Mouse (Mus musculus) frontal cortex, postnatal 25 days (tissue): Measurements from ENCODE around the gene Sgsh.
A peak's percentile ranks its signal among the peaks of the same experiment; 100 is the strongest.
"Not testable (repeated sequence)": the region's sequence is repeated elsewhere in the genome, so short reads cannot be mapped to it uniquely, and the experiment has no call there.

ENCODE experiments used
- DNase-seq, 2 experiments: peaks; one replicate each; pipeline ENCODE4 v3.0.0; 2022; ENCODE audit warnings: low spot score in 2 of 2

Gene Sgsh

GRCm38 (mm10) chr11:119355443-119356385 is at the start of gene Sgsh, which contains the start of gene Slc26a11:
Gene Sgsh (minus strand): TSS chr11:119355536.
Gene Slc26a11 (plus strand): TSS chr11:119355557.
- peak; percentile 41 to 54 for DNase-seq

DNA sequence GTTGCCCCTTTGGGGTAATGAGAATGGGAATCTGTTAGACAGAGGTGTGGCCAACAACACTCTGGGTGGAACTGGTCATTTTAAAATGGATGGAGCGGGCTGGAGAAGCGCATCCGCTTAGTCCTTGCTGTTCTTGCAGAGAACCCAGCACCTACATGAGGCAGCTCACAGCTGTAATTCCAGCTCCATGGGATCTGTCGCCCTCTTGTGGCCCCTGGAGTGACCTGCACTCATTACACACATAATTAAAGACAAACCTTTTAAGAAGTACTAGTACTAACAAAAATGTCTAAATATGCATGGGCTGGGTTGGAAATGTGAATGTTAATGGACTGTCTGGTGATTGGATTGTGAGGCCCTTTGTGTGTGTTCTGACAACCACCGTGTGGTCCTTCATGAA is 49.3 kb upstream of the Sgsh start:
- no peak for DNase-seq

- DNase-seq, result no peak
These were observed 47.3 kb upstream of the Sgsh start for GRCm38 (mm10) chr11:119402501-119403160.

DNA sequence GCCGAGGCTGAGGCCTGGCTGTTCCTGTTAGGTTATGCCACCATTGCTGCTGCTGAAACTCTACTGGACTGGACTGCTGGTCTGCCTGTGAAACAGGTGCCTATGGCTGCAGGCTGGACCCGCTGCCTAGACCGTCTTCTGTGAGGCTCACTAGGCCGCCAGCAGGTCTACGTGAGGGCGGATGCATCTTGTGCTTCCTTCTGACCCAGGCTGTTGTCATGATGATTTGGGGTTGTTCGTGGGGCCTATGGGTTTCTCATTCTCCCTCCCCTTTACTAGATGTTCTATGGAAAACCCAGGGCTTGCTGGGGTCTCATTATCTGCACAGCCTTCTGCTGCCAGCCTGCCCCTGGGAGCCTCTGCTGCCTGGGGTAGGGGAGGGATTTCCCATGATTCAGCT is 41.1 kb upstream of the Sgsh start:
- no peak for DNase-seq

GRCm38 (mm10) chr11:119395931-119396330 is 40.6 kb upstream of the Sgsh start:
- no peak for DNase-seq

DNA sequence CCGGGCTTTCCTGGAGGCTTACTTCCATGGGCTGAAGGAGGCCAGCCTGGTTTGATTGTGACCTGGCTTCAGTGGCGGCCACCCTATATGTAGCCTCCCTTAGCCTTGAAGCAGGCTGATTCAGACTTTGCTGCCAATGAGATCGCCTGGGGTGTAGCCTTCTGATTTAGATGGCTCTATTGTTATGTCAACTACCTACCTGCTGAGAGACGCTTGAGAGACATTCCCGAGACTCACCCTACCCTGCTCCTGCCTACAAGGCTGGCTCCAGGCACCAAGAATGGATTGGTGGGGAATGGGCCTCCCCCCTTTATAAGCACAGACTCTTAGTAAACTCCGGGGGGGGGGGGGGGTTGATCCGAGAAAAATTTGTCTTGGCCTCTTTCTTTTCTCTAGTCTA is 40.1 kb upstream of the Sgsh start:
- no peak for DNase-seq

DNA sequence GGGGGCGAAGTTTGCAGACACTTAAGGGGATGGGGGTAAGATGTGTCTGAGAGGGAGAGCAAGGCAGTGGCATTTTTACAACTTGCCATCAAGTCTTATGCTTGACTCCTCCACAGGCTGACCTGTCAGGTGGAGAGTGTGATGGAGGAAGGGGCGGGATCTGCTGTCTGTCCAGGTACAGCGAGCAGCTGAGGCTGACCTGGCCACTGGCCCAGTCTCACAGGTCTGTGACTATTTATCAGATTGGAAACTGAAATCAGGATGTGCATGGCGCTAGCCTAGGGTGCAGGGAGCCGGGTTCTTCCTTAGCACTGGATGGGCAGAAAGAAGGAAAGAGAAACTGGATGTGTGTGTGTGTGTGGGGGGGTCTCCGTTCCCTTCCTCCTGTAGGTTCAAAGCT is 38.9 kb upstream of the Sgsh start:
- DNase-seq, result no peak

DNA sequence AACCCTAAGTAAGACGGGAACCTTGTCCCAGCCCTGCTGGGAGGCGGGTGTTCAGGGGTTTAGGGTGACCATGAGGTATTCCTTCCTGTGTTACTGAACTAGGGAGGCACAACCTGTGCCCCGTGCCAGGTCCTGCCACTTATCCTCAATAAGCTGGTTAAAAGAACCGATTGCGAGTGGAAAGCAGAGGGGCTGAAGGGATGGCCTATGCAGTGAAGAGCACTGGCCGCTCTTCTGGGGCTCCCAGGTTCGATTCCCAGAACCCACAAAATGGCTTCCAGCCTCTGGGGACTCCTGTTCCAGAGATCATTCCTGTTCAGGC is 38.1 kb upstream of the Sgsh start:
- DNase-seq, result no peak

DNA sequence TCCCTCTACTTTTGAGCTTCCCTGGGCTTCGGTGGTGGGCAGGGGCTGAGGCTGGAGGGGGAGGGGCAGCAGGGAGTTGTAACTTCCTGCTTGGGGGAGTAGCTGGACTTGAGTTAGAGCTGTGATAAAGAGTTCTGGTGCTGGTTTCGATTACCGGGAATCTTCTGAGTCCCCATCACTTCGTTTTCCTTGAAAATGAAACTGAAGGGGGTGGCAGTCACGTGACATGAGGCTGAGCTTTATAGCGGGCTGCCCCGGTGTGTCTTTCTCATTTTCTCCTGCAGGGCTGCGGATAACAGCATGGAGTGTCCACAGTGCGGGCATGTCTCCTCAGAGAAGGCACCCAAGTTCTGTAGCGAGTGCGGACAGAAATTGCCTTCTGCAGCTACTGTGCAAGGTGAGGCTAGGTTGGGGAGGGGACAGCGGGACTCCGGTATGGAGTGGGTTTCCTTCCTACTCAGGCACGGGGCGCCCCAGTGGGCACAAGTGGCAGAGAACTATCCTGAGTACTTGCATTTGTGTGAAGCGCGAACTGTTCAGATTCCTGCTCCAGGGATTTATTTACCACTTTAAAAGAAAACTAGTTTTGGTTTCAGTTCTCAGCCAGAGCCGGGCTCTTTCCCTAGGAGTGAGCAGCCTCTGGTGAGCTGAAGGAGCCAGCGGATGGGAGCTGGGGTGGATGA is 37.6 kb upstream of the Sgsh start, which contains the start of gene Rnf213:
TSS of gene Rnf213 (plus strand) at position 301 of the 683 bp plus-strand sequence.
- peak in 1 of 2 experiments; percentile 9 for DNase-seq

GRCm38 (mm10) chr11:119392001-119392614 is 36.8 kb upstream of the Sgsh start:
- no peak for DNase-seq

DNA sequence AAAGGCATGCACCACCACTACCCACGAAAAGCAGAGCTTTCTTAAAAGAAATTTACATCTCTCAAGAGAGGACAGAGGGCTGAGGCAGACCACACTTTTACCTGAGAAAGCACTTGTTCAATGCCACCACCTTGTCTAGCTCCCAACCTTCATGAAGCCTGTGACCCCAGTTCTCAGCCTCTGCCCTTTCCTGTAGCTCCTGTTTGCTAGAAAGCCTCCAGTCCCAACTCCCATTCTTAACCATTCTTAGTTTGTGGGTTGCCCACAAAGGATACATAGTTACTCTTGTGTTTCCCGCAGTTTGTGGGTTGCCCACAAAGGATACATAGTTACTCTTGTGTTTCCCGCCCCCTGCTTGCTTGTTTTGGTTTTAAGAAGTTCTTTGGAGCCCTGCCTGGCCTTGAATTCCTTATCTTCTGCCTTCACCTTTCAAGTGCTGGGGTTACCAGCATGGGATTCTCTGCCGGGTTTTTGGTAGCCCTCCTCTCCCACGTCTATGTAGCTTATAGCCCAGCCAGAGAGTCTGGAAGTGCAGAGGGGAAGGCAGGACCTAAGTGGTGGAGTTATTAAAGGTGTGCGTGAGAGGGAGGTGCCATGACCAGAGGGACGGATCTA is 36.2 kb upstream of the Sgsh start:
- no peak for DNase-seq

DNA sequence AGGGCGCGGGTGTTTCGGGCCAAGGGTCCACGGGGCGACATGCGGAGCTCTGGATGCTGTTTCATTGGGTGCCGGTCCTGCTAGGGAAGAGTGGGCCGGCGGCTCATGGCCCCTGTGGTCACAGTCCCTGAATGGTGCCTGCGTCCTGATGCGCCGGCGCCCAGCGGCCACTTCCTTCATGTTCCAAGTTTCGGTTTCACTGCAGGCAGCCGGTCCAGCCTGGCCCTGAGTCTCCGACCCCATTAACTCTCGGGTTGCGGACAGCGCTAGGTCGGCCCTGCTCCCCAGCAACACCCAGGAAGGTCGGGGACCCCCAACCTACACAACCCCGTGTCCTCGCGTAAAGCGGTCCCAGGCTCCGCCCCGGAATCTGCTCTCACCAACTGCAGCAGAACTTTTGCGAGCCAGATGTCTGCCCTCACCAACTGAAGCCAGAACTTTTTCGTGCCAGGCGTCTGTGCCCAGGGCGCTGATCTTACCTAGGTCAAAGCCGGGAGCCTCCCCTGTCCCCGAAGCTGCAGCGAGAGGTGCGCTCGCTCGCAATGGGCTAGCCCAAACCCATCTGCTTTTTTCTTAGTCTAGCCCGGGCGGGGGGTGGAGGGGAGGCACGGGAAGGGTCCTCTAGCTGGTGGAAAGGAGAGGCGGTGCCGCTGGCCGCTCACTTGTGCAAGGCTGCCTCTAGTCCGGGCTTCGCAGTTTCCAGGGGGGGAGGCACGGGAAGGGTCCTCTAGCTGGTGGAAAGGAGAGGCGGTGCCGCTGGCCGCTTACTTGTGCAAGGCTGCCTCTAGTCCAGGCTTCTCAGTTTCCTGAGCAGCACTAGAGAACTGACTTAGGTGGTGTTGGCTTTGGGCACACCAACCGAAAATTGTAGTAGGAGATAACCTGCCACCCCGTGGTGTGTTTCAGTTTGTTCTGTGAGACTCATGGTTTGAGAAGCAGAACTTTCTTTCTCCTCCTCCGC is 35.2 kb upstream of the Sgsh start:
- DNase-seq, result peak; percentile 9 to 29

GRCm38 (mm10) chr11:119389851-119390270 is 34.5 kb upstream of the Sgsh start:
- peak; percentile 9 to 33 for DNase-seq

GRCm38 (mm10) chr11:119387273-119387672 is 31.9 kb upstream of the Sgsh start:
- DNase-seq, result not testable (repeated sequence)

DNA sequence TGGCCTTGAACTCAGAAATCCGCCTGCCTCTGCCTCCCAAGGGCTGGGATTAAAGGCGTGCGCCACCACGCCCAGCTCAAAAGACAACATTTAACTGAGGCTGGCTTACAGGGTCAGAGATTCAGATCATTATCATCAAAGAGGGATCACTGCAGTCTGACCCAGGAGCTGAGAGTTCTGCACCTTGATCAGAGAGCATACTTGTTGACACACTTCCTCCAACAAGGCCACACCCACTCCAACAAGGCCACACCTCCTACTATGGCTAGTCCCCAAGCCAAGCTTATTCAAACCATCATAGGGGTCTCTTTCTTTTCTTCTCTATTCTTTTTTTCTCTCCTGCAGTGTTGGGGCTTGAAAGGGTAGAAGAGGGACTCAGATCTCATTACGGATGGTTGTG is 31.0 kb upstream of the Sgsh start:
- DNase-seq, result no peak

GRCm38 (mm10) chr11:119384904-119385303 is 29.6 kb upstream of the Sgsh start:
- DNase-seq, result no peak

GRCm38 (mm10) chr11:119382338-119382850 is 27.1 kb upstream of the Sgsh start:
- no peak for DNase-seq

- no peak for DNase-seq
These were observed 26.4 kb upstream of the Sgsh start for GRCm38 (mm10) chr11:119381631-119382337.

- DNase-seq, result no peak
These were observed 23.2 kb upstream of the Sgsh start for GRCm38 (mm10) chr11:119378551-119378950.
